Mouse (Mus musculus) myocyte (in vitro differentiated cells): ENCODE results near the gene Zfp78. TPM values are rescaled to one million over a fixed set of nuclear protein-coding genes. Genes with fewer than 3 reads are reported as not detected.

Experiments used
- H3K27me3 ChIP-seq: one replicate; pipeline ENCODE4 v1.6.1; 2011; ENCODE audit not compliant: control insufficient read depth, insufficient read depth, insufficient read length
- H3K36me3 ChIP-seq: one replicate; pipeline ENCODE4 v1.6.1; 2011; ENCODE audit not compliant: control insufficient read depth, insufficient read depth
- H3K4me2 ChIP-seq: one replicate; pipeline ENCODE4 v1.6.1; 2011; ENCODE audit warnings: low read depth, control low read depth
- H3K4me3 ChIP-seq: one replicate; pipeline ENCODE4 v1.5.1; 2011; ENCODE audit warnings: mild to moderate bottlenecking, control low read depth, moderate library complexity
- H3K79me2 ChIP-seq: one replicate; pipeline ENCODE4 v1.6.1; 2011; ENCODE audit not compliant: control insufficient read depth, insufficient read depth
- H3ac ChIP-seq: one replicate; pipeline ENCODE4 v1.6.1; 2011; ENCODE audit not compliant: control insufficient read depth, insufficient read length
- CEBPB ChIP-seq: IDR thresholded peaks from 2 replicates; pipeline ENCODE4 v1.6.1; 2011; ENCODE audit warnings: mild to moderate bottlenecking, moderate library complexity; ENCODE audit not compliant: poor library complexity, insufficient read depth, severe bottlenecking
- E2F4 ChIP-seq: IDR thresholded peaks from one replicate; pipeline ENCODE4 v1.6.1; 2011; ENCODE audit warnings: mild to moderate bottlenecking, control low read depth, moderate library complexity; ENCODE audit not compliant: insufficient read depth
- MAX ChIP-seq: IDR thresholded peaks from one replicate; pipeline ENCODE4 v1.6.1; 2011; ENCODE audit warnings: low read depth, mild to moderate bottlenecking, control low read depth
- MYOD1 ChIP-seq, 3 experiments: IDR thresholded peaks; one replicate each; pipeline ENCODE4 v1.6.1; 2011; ENCODE audit warnings: control low read depth in 2 of 3, low read depth in 2 of 3, mild to moderate bottlenecking in 2 of 3, moderate library complexity in 1 of 3; ENCODE audit not compliant: insufficient read length in 2 of 3, control insufficient read depth in 1 of 3
- MYOG ChIP-seq, 3 experiments: IDR thresholded peaks; one replicate each; pipeline ENCODE4 v1.6.1; 2011; ENCODE audit warnings: control low read depth in 2 of 3, low read depth in 2 of 3, mild to moderate bottlenecking in 2 of 3; ENCODE audit not compliant: insufficient read length in 2 of 3, control insufficient read depth in 1 of 3, insufficient read depth in 1 of 3
- POLR2A ChIP-seq: IDR thresholded peaks from one replicate; pipeline ENCODE4 v1.6.1; 2011; ENCODE audit warnings: low read depth, mild to moderate bottlenecking, control low read depth, moderate library complexity; ENCODE audit not compliant: insufficient read length
- POLR2AphosphoS2 ChIP-seq: IDR thresholded peaks from one replicate; pipeline ENCODE4 v1.6.1; 2011; ENCODE audit warnings: low read depth, control low read depth; ENCODE audit not compliant: insufficient read length
- REST ChIP-seq: IDR thresholded peaks from one replicate; pipeline ENCODE4 v1.6.1; 2011; ENCODE audit warnings: mild to moderate bottlenecking, control low read depth, moderate library complexity; ENCODE audit not compliant: insufficient read depth, insufficient read length
- SRF ChIP-seq: IDR thresholded peaks from one replicate; pipeline ENCODE4 v1.6.1; 2011; ENCODE audit warnings: low read depth; ENCODE audit not compliant: control insufficient read depth, insufficient read length
- TCF12 ChIP-seq: IDR thresholded peaks from one replicate; pipeline ENCODE4 v1.6.1; 2011; ENCODE audit warnings: mild to moderate bottlenecking, control low read depth; ENCODE audit not compliant: poor library complexity, insufficient read depth, severe bottlenecking
- TCF3 ChIP-seq: IDR thresholded peaks from one replicate; pipeline ENCODE4 v1.6.1; 2011; ENCODE audit warnings: low read depth, control low read depth; ENCODE audit not compliant: insufficient read length
- USF1 ChIP-seq: IDR thresholded peaks from one replicate; pipeline ENCODE4 v1.6.1; 2011; ENCODE audit warnings: low read depth, mild to moderate bottlenecking, control low read depth, moderate library complexity
- polyA plus RNA-seq: library from polyadenylated mRNA; unstranded; fragments of >200 nt; fragmentation: generic; extraction: Trizol; gene quantifications from one replicate; pipeline ENCODE4 v1.2.1, GENCODE M21; 2012; ENCODE audit warnings: missing spikeins

Gene Zfp78
- polyA plus RNA-seq, 1 experiment: 0.46 TPM

GRCm38 (mm10) chr7:6369460-6369859 lies 6.4 kb downstream of the Zfp78 start:
- H3ac ChIP-seq: no peak overlapping the region
- no peak for TF ChIP-seq POLR2AphosphoS2
- TF ChIP-seq E2F4: no peak
- no peak for TF ChIP-seq POLR2A
- TF ChIP-seq MYOG (IDR thresholded peaks at IDR 0.05; ENCODE audit: control insufficient read depth in 1 of 3, insufficient read depth in 1 of 3, insufficient read length in 2 of 3, low read depth in 2 of 3): no peak
- no peak for TF ChIP-seq TCF12
- TF ChIP-seq CEBPB: no peak
- no peak for TF ChIP-seq TCF3
- no peak for TF ChIP-seq MYOD1 (IDR thresholded peaks at IDR 0.05; ENCODE audit: control insufficient read depth in 1 of 3, insufficient read length in 2 of 3, low read depth in 2 of 3)
- no peak overlapping the region for H3K4me2 ChIP-seq
- H3K79me2 ChIP-seq: no peaks in the 10 kb centered on the region
- no peaks in the 10 kb centered on the region for H3K27me3 ChIP-seq
- no peaks in the 10 kb centered on the region for H3K36me3 ChIP-seq
- no peak overlapping the region for H3K4me3 ChIP-seq

GRCm38 (mm10) chr7:6372993-6373392 lies 9.9 kb downstream of the Zfp78 start:
- H3ac ChIP-seq: no peak overlapping the region
- no peak overlapping the region for H3K4me2 ChIP-seq
- H3K36me3 ChIP-seq: peaks cover 7% of the 10 kb centered on the region
- no peaks in the 10 kb centered on the region for H3K27me3 ChIP-seq
- no peaks in the 10 kb centered on the region for H3K79me2 ChIP-seq
- no peak overlapping the region for H3K4me3 ChIP-seq
- TF ChIP-seq USF1 (no peak), POLR2A (no peak), CEBPB (no peak), E2F4 (no peak), POLR2AphosphoS2 (no peak), MYOG (IDR thresholded peaks at IDR 0.05; ENCODE audit: control insufficient read depth in 1 of 3, insufficient read depth in 1 of 3, insufficient read length in 2 of 3, low read depth in 2 of 3) (no peak), SRF (no peak), MAX (no peak), TCF12 (no peak), MYOD1 (IDR thresholded peaks at IDR 0.05; ENCODE audit: control insufficient read depth in 1 of 3, insufficient read length in 2 of 3, low read depth in 2 of 3) (no peak), TCF3 (no peak), REST (no peak)

GRCm38 (mm10) chr7:6378441-6378840 lies 15.4 kb downstream of the Zfp78 start:
- Histone ChIP-seq H3ac (no peak overlapping the region), H3K27me3 (no peaks in the 10 kb centered on the region), H3K4me3 (no peak overlapping the region), H3K36me3 (peaks cover 7% of the 10 kb centered on the region), H3K79me2 (no peaks in the 10 kb centered on the region), H3K4me2 (no peak overlapping the region)
- no peak for TF ChIP-seq USF1
- no peak for TF ChIP-seq REST
- TF ChIP-seq SRF: no peak
- no peak for TF ChIP-seq MAX

- H3K36me3 ChIP-seq: no peaks in the 10 kb centered on the region
- H3ac ChIP-seq: no peak overlapping the region
- H3K27me3 ChIP-seq: no peaks in the 10 kb centered on the region
- no peak overlapping the region for H3K4me3 ChIP-seq
- H3K79me2 ChIP-seq: no peaks in the 10 kb centered on the region
- TF ChIP-seq MYOG (IDR thresholded peaks at IDR 0.05; ENCODE audit: control insufficient read depth in 1 of 3, insufficient read depth in 1 of 3, insufficient read length in 2 of 3, low read depth in 2 of 3): no peak
- TF ChIP-seq CEBPB: no peak
- no peak for TF ChIP-seq TCF12
- TF ChIP-seq MAX: no peak
- no peak for TF ChIP-seq SRF
- TF ChIP-seq POLR2AphosphoS2: no peak
- TF ChIP-seq POLR2A: no peak
- TF ChIP-seq REST: no peak
- no peak for TF ChIP-seq MYOD1 (IDR thresholded peaks at IDR 0.05; ENCODE audit: control insufficient read depth in 1 of 3, insufficient read length in 2 of 3, low read depth in 2 of 3)
- TF ChIP-seq E2F4: no peak
- no peak for TF ChIP-seq TCF3
- no peak for TF ChIP-seq USF1
- H3K4me2 ChIP-seq: no peak overlapping the region
Observed at GRCm38 (mm10) chr7:6381431-6381830, 18.4 kb downstream of the Zfp78 start.

- peak within 1 kb of the TSS; percentile 12 for H3ac ChIP-seq
- H3K4me2 ChIP-seq: peak within 1 kb of the TSS; percentile 96
- no peaks in the 10 kb centered on the region for H3K36me3 ChIP-seq
- H3K27me3 ChIP-seq: no peaks in the 10 kb centered on the region
- peak within 1 kb of the TSS; percentile 48 for H3K4me3 ChIP-seq
- H3K79me2 ChIP-seq: no peaks in the 10 kb centered on the region
- TF ChIP-seq E2F4: peak; percentile 73
- TF ChIP-seq MYOD1 (IDR thresholded peaks at IDR 0.05; ENCODE audit: control insufficient read depth in 1 of 3, insufficient read length in 2 of 3, low read depth in 2 of 3): peak in 1 of 3 experiments; percentile 52
- no peak for TF ChIP-seq CEBPB
- no peak for TF ChIP-seq TCF3
- peak; percentile 87 for TF ChIP-seq POLR2A
- peak; percentile 82 for TF ChIP-seq POLR2AphosphoS2
- peak; percentile 6 for TF ChIP-seq REST
- TF ChIP-seq USF1: no peak
- TF ChIP-seq MYOG (IDR thresholded peaks at IDR 0.05; ENCODE audit: control insufficient read depth in 1 of 3, insufficient read depth in 1 of 3, insufficient read length in 2 of 3, low read depth in 2 of 3): peak in 2 of 3 experiments; percentile 18 to 41
- TF ChIP-seq SRF: peak; percentile 23
Observed at GRCm38 (mm10) chr7:6383044-6383455, 20.0 kb downstream of the Zfp78 start, which contains the start of gene Zfp28. Zfp28 (plus strand) TSS chr7:6383295.
